Mouse (Mus musculus): ENCODE results near the gene Lzic. TPM values are rescaled to one million over a fixed set of nuclear protein-coding genes. Genes with fewer than 3 reads are reported as not detected.
"Not testable (repeated sequence)": the region's sequence is repeated elsewhere in the genome, so short reads cannot be mapped to it uniquely, and the experiment has no call there.

The Lzic gene
- polyA plus RNA-seq, 1 experiment from 2014 or later = 27.2 TPM

GRCm38 (mm10) chr4:149454879-149455278 is 30.1 kb upstream of the Lzic start, which contains the start of gene Rbp7:
Rbp7 (minus strand) TSS chr4:149454978.
- ChIA-PET POLR2A (no interaction called here), CTCF (interaction anchor here (0.8 kb wide), 1 partner anchor 88 kb away, joined by 3 read pairs; no protein-coding TSS in a partner anchor)
- TF ChIP-seq CTCF (IDR thresholded peaks at IDR 0.05) = no peak
- no peak for ATAC-seq
- no peaks in the 10 kb centered on the region for H3K27me3 ChIP-seq
- no peak for DNase-seq (ENCODE audit: low read depth, low spot score)
- in situ Hi-C loops (cut with MboI; ENCODE audit: low pct_unique_long_range_greater_than_20kb) = loop anchor here (5.0 kb wide), 1 partner anchor 92 kb away; no protein-coding TSS in a partner anchor

- POLR2A ChIA-PET; DNase-seq (ENCODE audit: low read depth, low spot score); H3K27me3 ChIP-seq; ATAC-seq; in situ Hi-C loops (cut with MboI; ENCODE audit: low pct_unique_long_range_greater_than_20kb): not testable (repeated sequence)
- CTCF ChIA-PET = interaction anchor here (0.7 kb wide), 1 partner anchor 12 kb away, joined by 3 read pairs; no protein-coding TSS in a partner anchor
Observed at GRCm38 (mm10) chr4:149457163-149457562, 27.9 kb upstream of the Lzic start.

- POLR2A ChIA-PET = no interaction called here
- H3K27me3 ChIP-seq = no peaks in the 10 kb centered on the region
- no peak for ATAC-seq
- in situ Hi-C loops (cut with MboI; ENCODE audit: low pct_unique_long_range_greater_than_20kb) = no loop called here
- TF ChIP-seq CTCF (IDR thresholded peaks at IDR 0.05) = no peak
- CTCF ChIA-PET = interaction anchor here (0.7 kb wide), 1 partner anchor 13 kb away, joined by 3 read pairs; no protein-coding TSS in a partner anchor
- DNase-seq (ENCODE audit: low read depth, low spot score) = no peak
Observed at GRCm38 (mm10) chr4:149457831-149458430, 27.1 kb upstream of the Lzic start.

DNA sequence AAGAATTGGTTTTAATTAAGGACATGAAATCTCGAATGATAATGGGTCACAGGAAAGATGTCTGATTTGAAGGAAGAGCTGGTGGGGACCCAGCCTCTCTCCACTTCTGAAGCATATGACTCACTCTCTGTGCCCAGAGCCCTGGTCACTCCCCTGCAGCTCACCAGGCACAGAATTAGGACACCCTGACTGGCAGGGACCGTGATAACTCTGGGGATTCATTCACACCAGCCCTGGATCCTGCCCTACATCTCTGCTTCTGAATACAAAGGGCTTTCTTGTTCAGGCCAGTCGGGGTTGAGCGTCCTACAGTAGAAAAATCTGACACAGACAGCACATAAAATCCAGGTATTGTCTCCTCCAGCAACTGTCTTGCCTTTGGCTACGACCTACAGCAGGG is 26.5 kb upstream of the Lzic start:
- in situ Hi-C loops (cut with MboI; ENCODE audit: low pct_unique_long_range_greater_than_20kb) = no loop called here
- no peak for TF ChIP-seq CTCF (IDR thresholded peaks at IDR 0.05)
- ATAC-seq = no peak
- no peaks in the 10 kb centered on the region for H3K27me3 ChIP-seq
- DNase-seq (ENCODE audit: low read depth, low spot score) = no peak
- CTCF ChIA-PET = no interaction called here
- POLR2A ChIA-PET = interaction anchor here (0.6 kb wide), 1 partner anchor 39 kb away, joined by 3 read pairs; no protein-coding TSS in a partner anchor

DNA sequence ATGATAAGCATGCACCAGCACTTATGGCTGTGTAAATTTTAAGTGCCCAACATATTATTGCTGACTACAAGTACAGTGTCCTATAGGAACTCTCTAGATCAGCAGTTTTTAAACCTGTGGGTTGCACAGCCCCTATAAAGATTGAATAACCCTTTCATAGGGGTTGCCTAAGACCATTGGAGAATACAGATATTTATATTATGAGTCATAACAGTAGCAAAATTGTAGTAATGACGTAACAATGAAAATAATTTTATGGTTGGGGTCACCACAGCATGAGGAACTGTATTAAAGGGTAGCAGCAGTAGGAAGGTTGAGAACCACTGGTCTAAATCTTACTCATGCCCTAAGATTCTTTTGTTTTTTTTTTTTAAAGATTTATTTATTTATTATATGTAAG is 25.6 kb upstream of the Lzic start:
- in situ Hi-C loops (cut with MboI; ENCODE audit: low pct_unique_long_range_greater_than_20kb) = no loop called here
- POLR2A ChIA-PET = no interaction called here
- CTCF ChIA-PET = no interaction called here
- no peaks in the 10 kb centered on the region for H3K27me3 ChIP-seq
- DNase-seq (ENCODE audit: low read depth, low spot score) = no peak
- ATAC-seq = no peak
- TF ChIP-seq CTCF (IDR thresholded peaks at IDR 0.05) = no peak

DNA sequence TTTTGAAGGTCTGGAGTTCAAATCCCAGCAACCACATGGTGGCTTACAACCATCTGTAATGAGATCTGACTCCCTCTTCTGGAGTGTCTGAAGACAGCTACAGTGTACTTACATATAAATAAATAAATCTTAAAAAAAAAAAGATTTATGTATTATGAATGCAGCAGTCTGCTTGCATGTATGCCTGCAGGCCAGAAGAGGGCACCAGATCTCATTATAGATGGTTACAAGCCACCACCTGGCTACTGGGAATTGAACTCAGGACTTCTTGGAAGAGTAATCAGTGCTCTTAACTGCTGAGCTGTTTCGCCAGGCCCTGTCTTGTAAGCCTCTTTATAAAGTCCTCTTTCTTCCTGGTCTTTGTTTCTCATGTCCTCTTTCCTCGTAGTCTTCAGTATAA is 24.6 kb upstream of the Lzic start:
- CTCF ChIA-PET; H3K27me3 ChIP-seq; in situ Hi-C loops (cut with MboI; ENCODE audit: low pct_unique_long_range_greater_than_20kb); ATAC-seq; DNase-seq (ENCODE audit: low read depth, low spot score); POLR2A ChIA-PET: not testable (repeated sequence)

DNA sequence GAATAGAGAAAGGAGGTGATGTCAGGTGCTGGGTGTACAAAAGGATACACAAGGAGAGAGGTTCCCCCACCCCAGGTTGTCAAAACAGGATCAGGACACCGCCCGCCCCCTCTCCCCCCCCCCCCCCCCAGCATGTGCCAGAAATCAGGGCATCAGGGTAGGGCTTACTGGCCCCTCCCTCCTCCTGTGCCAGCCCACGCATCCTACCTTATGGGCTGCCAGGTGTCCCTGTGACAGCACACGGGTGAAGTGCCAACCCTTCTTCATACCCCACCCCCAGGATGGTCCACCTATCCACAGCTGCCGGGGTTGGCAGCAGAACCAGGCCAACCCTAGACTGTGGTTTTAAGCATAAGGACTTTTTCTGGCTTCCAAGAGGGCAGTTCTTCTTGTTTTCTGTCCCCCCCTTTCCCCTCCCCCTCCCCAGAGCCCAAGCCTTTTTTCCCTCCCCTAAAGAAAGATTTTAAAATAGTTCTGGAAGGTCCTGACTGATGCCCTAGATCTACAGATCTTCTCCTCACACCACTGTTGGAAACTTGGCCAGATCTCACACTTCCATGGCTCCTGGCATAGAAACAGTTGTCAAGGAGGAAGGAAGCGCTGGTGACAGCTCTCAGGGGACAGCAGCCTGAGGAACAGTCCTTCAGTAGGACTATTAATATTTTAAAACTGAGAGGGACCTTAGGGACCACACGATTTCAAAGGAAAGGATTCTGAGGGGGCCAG is 23.3 kb upstream of the Lzic start:
- CTCF ChIA-PET = no interaction called here
- POLR2A ChIA-PET = no interaction called here
- ATAC-seq = no peak
- in situ Hi-C loops (cut with MboI; ENCODE audit: low pct_unique_long_range_greater_than_20kb) = no loop called here
- H3K27me3 ChIP-seq = no peaks in the 10 kb centered on the region
- TF ChIP-seq CTCF (IDR thresholded peaks at IDR 0.05) = no peak
- no peak for DNase-seq (ENCODE audit: low read depth, low spot score)

GRCm38 (mm10) chr4:149462305-149462971 is 22.6 kb upstream of the Lzic start:
- POLR2A ChIA-PET = no interaction called here
- no peaks in the 10 kb centered on the region for H3K27me3 ChIP-seq
- CTCF ChIA-PET = no interaction called here
- ATAC-seq = no peak
- TF ChIP-seq CTCF (IDR thresholded peaks at IDR 0.05) = no peak
- no peak for DNase-seq (ENCODE audit: low read depth, low spot score)
- in situ Hi-C loops (cut with MboI; ENCODE audit: low pct_unique_long_range_greater_than_20kb) = no loop called here

DNA sequence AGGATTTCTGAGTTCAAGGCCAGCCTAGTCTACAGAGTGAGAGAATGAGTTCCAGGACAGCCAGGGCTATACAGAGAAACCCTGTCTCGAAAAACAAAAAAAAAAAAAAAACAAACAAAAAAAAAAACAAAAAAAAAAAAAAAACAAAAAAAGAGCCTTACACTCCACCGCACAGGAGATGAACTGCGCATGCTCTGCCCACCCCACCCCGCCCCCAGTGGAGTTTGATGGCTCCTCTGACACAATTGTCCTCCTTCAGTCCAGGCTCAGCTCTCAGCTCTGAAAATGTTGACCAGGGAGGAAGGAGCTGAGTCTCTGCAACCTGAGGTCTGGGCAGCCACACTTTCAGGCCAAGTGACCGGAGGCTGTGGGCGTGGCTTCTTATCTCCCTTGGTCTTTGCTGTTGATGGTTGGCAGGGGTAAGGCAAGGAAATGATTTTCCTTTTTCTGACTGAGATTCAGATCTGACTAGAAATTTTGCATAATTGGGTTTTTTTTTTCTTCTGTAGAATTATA is 21.5 kb upstream of the Lzic start:
- DNase-seq (ENCODE audit: low read depth, low spot score) = no peak
- ChIA-PET CTCF (no interaction called here), POLR2A (no interaction called here)
- no peak for ATAC-seq
- H3K27me3 ChIP-seq = no peaks in the 10 kb centered on the region
- TF ChIP-seq CTCF (IDR thresholded peaks at IDR 0.05) = no peak
- in situ Hi-C loops (cut with MboI; ENCODE audit: low pct_unique_long_range_greater_than_20kb) = no loop called here

- POLR2A ChIA-PET = no interaction called here
- DNase-seq (ENCODE audit: low read depth, low spot score) (no peak), ATAC-seq (no peak)
- in situ Hi-C loops (cut with MboI; ENCODE audit: low pct_unique_long_range_greater_than_20kb) = no loop called here
- no peak for TF ChIP-seq CTCF (IDR thresholded peaks at IDR 0.05)
- CTCF ChIA-PET = no interaction called here
- H3K27me3 ChIP-seq = no peaks in the 10 kb centered on the region
Observed at GRCm38 (mm10) chr4:149469557-149469956, 15.5 kb upstream of the Lzic start.

GRCm38 (mm10) chr4:149475096-149475495 is 9.9 kb upstream of the Lzic start:
- CTCF ChIA-PET = interaction anchor here (1.1 kb wide), 1 partner anchor 12 kb away, joined by 3 read pairs; no protein-coding TSS in a partner anchor
- no peak for TF ChIP-seq CTCF (IDR thresholded peaks at IDR 0.05)
- no peak for ATAC-seq

More at GRCm38 (mm10) chr4:149475096-149475495, 9.9 kb upstream of the Lzic start:
- H3K27me3 ChIP-seq = no peaks in the 10 kb centered on the region
- in situ Hi-C loops (cut with MboI; ENCODE audit: low pct_unique_long_range_greater_than_20kb) = no loop called here
- POLR2A ChIA-PET = interaction anchor here (0.9 kb wide), 1 partner anchor 117 kb away, joined by 3 read pairs; no protein-coding TSS in a partner anchor
- no peak for DNase-seq (ENCODE audit: low read depth, low spot score)

All from Patski (cell line).